Mouse (Mus musculus) layer of hippocampus, postnatal 10 days (tissue): ENCODE data around the gene 4930519P11Rik. TPM values are rescaled to one million over a fixed set of nuclear protein-coding genes. Genes with fewer than 3 reads are reported as not detected.

ENCODE experiments used
- DNase-seq, 2 experiments: peaks; one replicate each; pipeline ENCODE4 v3.0.0; 2021; ENCODE audit warnings: low spot score in 2 of 2
- long read RNA-seq: library from polyadenylated mRNA; stranded (forward); transcript quantifications from one replicate; pipeline ENCODE4 v2.0.0, GENCODE M21; 2023
- total RNA-seq, 2 experiments: library from RNA; stranded (reverse); gene quantifications; 2 replicates each; pipeline ENCODE4 v1.2.3; 2021

4930519P11Rik gene
- under 1 TPM in 1 of 2 experiments, not detected in 1; 0.76 TPM for total RNA-seq
- long read RNA-seq: 0 reads

DNA sequence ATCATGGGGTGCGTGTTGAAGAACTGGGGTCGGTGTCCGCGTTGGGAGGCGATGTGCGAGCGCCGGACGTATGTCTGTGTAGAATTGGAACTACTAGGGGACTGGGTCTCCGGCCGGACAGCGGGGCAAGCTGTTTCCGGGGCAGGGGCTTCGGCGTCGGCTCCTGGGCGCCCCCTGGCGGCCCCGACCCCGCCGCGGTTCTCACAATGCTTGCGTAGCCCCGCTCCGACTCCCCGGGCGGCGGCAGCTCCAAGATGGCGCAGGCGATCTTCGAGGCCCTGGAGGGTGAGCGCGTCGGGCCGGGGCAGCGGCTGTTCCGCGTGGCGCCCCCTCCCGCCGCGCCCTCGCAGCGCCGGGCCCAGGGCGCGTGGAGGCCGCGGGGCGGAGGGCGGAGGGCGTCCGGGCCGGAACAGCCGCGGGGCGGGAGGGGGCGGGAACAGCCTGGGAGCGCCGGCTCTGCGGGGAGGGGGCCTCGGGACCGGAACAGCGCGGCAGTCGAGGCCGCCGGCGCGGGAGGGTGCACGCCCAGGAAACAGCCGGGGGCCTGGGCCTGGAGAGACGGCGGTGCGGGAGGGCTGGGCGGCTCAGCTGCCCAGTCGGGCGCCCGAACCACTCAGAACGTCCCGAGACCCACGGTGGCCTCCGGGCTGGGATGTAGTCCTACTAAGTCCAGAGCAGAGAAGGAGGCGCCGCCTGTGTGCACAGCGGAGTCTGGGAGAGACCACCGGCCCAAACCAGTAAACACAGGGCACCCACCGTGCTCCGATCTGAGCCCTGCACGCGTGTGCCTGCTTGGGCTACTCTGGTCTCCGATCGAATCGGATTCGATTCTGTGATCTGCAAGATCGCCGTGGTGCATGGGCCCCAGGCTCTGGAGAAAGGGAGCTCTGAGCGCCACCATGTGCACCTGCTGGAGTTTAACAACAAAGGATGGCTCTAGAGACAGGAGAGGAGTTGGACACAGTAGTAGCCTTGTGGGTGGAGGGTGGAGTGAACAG is at the start of gene 4930519P11Rik, which contains the start of gene Zfp341:
4930519P11Rik (minus strand) TSS at position 320 of the 998 bp plus-strand sequence.
Zfp341 (plus strand) TSS at position 180 of the 998 bp plus-strand sequence.
- peak; percentile 88 to 92 for DNase-seq

DNA sequence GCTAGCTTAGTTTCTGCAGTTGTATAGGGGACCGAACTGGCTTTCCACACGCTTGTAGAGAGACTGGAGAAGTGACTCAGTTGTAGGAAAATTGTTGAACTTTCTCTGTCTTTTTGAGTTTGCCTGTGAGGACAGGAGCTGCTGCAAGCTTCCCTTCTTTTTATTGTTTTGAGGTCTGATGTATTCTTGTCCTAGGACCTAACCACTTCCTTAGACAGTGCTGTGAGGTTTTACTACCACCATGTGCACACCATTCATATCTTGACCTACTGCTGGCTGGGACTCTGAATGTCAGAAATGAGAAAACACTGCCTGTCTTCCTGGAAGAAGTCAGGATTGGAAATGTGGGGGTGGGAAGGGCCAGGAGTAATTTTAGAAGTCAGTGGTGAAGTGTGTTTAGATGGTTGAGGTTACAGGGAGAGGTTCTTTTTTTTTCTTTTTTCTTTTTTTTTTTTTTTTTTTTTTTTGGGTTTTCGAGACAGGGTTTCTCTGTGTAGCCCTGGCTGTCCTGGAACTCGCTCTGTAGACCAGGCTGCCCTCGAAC is 46.4 kb upstream of the 4930519P11Rik start:
- DNase-seq: no peak

DNA sequence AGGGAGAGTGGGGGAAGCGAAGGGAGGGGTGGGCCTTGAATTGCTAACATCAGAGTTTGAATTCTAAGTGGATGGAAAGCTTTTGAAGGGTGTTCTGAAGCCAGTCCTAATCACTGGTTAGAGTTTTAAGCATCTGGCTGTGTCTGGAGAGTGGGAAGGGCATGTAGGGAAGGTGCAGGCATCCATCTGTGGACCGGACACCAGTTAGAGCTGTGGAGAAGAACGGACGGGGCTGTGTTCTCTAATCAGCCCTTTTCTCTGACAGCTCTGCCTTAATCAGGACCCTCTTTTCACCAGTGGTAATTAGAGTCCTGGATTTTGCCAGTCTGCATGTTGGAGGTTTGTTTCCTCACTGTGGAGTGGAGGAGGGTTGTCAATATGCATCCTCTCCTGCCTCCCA is 45.8 kb upstream of the 4930519P11Rik start:
- DNase-seq: peak in 1 of 2 experiments; percentile 16

DNA sequence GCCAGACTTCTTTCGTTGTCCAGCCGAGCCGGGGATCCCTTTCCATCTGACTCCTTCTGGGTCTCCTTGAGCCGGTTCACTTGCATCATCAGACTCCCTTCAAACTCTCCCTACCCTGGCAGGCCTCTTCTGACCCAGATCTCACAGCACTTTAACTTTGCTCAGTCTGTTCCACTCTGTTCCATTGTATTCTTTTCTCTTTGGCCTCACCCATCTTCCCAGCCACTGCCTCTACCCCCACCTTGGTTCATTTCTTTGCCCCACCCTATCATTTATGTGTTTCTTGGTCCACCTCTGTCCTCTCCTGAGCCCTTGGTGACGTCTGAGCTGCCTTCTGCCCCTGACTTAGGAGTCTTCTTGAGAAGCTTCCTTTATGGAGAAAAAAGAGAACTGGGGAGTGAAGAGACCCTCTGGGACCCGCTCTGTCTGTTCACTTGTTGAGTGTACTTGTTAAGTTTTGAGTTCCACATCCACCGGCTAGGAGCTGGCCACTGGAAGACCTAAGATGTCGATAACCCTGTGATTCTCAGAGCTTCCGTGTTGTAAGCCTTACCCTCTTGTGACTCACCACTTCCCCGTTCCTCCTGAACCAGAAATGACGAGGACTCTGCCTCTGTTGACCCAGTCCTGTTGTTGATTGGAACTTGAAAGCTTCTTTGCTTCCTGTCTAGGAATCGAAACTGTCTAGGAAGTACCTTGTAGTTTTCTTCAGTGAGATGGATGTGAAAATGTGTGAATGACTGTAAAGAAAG is 44.4 kb upstream of the 4930519P11Rik start:
- peak in 1 of 2 experiments; percentile 15 for DNase-seq

DNA sequence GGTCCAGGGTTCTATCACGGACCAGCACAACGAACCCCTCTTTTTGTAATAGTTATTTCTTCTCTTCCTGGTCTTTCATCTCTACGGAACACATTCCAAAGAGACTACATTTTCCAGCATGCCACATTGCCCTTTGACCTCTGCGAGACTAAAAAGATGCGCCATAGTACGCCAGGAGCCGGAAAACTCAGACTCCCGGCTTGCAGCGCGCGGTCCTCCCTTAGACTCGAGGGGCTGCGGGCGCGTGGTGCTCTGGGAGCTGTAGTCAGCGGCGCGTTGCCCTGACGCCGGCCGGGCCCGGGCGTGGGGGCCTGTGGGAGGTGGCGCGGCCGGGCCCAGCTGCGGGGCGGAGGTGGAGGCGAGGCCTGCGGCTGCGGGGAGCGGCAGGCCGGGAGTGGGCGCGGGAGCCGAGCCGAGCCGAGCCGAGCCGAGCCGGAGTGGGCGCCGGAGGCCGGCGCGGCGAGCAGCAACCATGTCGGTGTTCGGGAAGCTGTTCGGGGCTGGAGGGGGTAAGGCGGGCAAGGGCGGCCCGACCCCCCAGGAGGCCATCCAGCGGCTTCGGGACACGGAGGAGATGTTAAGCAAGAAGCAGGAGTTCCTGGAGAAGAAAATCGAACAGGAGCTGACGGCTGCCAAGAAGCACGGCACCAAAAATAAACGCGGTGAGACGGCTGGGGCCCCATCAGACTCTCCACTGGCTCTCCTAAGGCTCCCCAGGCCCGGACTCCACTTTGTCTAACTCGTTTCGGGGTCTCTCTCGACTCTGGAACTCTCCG is 43.7 kb upstream of the 4930519P11Rik start:
- peak; percentile 95 to 98 for DNase-seq

DNA sequence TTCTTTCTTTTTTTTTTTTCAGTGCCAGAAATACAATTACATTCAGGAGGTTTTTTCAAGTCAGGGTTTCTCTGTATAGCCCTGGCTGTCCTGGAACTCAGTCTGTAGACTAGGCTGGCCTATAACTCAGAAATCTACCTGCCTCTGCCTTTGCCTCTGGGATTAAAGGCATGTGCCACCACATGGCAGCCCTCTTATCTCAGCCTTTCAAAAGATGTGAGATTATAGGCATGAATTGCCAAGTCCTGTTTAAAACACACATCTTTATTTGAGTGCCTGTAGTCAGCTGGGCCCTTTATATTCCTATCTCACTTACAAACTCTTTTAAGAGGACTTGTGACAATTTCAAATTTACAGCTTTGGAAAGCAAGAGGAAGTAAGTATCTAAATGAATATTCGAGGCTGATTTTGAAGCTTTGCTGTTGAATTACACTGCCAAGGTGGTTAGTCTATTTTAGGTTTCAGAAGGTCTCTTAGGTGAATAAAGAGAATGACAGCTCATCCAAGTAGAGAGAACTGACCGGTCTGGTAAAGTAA is 42.7 kb upstream of the 4930519P11Rik start:
- DNase-seq: no peak

DNA sequence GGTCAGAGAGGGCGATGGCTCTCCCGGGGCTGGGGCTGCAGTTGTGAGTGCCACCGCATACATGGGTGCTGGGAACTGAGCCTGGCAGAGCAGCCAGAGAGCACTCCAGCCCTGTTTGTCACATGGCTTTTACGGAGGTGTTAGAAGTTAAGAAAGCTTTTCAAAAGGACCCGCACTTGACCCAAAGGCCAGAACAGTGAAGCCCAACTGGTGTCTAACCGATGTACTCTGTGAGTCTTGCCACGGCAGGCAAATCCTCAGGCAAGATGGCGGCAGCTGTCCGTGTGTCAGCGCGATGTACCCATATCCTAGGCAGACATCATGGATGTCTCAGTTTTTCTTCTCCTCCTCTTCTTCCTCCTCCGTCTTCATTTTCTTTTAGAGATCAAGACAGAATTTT is 41.7 kb upstream of the 4930519P11Rik start:
- no peak for DNase-seq

DNA sequence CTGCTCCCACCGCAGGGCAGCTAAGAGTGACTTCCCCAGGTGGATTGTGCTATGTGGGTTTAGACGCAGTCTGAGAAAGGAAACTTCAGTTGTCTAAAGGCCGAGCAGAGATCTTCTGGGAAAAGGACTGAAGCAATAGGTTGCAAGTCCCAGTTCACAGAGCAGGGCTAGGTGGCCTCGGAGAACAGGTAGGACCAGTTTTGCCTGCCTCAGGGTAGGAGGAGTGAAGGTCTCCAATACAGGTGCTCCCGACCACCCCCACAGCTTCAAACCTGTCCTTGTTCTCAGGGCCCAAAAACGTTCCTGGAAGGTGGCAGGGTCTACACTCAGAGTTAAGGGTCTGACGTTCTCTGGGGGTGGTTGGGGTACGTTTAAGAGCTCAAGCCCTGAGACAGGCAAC is 38.1 kb upstream of the 4930519P11Rik start, which contains the start of gene Chmp4b:
Chmp4b (plus strand) TSS at position 343 of the 400 bp plus-strand sequence.
- no peak for DNase-seq

DNA sequence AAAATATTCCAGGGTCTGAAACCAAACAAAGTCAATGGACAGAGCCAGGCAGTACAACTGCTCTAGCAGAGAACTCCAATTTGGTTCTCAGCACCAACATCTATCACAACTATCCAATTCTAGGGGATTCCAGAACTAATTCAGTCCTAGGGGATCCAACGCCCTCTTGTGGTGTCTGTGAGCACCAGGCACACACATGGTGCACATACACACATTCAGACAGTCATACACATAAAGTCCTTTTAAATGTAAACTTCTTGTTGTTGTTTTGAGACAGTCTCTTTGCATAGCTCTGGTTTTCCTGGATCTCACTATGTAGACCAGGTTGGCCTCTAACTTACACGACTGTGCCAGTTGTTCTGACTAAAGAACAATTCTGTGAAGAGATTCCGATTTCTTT is 37.2 kb upstream of the 4930519P11Rik start:
- DNase-seq: no peak

DNA sequence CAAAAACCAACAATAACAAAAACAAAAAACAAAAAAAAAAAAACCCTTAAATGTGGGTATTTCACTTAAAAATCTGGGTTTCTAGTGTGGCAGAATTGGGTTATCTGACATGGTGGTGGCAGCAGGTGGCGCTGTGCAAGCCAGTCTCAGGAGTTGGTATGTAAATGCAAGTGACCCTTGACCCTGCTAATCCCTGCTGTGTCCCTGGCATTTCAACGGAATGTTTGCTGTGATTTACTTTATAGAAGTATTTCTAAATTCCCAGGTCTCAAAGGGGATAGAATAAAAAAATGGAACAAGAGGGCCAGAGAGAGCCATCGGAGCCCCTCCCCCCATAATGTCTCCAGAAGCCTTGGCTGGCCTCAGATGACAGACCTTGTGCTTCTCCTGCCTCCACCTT is 34.8 kb upstream of the 4930519P11Rik start:
- no peak for DNase-seq

DNA sequence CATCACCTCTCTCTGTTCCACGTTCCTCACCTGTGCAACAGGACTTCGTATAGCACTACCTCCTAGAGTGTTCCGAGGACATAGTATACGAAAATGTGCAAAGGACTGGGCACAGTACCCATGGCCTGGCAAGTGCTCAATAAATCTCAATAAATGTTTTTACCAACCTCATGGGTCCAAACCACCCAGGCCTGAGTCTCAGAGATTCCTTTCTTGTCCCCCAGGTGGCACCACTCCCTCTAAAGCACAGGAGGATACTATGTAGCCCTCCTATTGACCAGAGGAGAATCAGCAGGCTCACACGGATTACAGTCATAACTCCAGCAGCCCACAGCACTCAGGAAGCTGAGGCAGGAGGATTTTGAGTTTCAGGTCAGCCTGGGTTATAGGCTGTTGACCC is 33.4 kb upstream of the 4930519P11Rik start:
- peak; percentile 49 to 54 for DNase-seq

DNA sequence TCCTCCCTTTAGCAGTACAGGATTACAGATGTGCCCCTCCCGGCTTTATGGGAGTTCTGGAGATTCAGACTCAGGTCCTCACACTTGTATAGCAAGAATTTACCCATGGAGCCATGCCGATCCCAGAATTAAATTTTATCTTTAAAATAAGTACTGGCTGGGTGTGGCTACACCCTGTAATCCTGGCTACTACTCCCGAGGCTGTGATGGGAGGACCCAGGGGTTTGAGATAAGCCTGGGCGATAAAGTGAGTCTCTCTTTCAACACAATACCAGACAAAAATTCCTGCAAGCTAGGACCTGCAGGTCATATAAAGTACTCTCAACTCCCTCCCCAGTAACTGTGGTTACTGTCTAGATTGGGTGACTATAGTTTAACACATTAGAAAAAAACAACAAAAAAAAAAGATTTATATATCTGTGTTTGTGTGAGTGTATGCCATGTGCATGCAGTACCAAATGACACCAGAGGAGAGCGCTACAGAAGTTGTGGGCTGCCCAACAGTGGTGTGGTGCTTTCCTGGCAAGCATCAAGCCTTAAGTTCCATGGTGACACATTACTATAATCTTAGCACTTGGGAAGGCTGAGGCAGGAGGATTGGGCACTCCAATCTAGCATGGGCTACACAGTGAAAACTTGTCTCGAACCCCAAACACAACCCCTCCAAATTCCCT is 29.6 kb upstream of the 4930519P11Rik start:
- DNase-seq: no peak

DNA sequence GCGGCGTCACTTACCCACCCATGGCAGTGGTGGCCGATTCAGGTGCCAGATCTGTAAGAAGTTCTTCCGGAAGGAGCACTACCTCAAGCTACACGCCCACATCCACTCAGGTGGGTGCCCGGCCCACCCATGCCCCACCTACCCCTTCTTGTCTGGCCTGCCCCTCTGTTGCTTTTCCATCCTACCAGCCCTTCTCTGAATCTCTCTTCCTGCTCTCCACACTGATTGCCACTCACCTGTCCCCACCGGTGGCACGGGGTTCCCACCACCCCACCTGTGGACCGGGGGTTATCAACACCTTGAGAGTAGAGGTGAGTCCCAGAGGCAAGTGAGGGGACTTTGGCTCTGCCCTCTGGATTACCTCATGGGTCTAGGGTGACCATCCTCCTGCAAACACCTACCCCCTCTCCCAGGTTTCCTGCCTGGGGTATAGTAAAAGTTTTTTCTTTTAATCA is 28.8 kb upstream of the 4930519P11Rik start:
- DNase-seq: no peak

DNA sequence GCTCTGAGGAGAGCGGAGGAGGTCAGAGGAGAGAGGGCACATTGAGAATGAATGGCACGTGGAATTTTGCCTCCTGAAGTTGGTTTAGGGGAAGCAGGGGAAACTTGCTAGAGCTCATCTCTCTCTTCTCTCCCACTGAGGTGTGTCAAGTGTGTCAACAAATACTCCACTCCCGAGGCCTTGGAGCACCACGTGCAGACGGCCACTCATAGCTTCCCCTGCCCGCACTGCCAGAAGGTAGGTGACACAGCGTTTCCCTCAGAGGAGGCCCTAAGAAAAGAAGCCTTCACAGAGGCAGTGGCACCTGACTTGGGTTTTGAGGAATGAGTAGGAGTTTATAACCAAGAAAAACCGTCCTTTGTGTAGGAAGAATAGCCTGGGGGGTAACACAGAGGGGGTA is 27.9 kb upstream of the 4930519P11Rik start:
- DNase-seq: no peak

DNA sequence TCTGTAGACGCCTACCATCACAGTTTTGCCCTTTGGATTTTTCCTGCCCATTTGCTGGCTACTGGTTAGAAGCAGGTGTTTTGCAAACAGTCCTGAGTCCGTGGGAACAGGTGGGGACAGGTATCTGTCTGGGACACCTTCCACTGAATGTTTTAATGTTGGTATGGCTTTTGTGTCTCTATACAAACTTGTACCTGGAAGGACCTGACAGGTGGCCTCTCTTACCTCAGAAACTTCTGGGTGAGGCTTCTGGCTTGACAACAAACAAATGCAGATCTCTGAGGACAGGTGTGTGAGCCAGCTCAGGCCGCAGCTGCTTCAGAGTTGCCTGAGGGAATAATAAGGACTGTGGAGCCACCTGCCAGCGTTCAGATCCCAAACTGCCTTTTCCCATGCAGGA is 25.9 kb upstream of the 4930519P11Rik start:
- no peak for DNase-seq

DNA sequence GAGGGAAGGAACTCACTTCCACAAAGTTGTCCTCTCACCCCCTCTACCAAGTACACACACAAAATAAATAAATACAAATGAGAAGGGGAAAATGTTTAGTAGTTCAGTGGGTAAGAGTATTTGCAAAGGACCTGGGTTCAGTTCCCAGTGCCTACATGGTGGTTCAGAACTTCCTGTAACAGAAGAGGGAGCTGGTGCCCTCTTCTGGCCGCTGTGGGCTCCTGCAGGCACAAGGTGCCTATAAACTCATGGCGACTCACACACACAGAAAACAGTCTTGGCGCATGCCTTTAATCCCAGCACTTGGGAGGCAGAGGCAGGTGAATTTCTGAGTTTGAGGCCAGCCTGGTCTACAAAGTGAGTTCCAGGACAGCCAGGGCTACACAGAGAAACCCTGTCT is 25.3 kb upstream of the 4930519P11Rik start:
- DNase-seq: no peak

DNA sequence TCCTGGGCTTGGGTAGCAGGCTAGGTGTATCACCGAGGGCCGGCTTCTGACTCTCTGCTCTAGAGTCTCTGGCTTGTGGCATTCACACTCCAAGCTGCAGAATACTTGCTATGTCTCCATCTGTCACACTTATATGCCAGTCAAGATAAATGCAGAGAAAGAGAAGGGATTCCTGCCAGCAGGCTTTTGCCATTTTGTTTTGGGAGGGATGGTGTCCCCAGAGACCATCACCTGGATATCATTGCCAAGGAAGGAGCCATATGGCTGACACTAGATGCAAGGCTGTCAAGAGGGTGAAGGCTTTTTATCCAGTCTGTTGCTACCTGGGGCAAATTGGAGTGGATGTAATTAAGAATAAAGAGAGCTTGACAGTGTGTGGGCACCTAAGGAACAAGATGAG is 22.6 kb upstream of the 4930519P11Rik start:
- no peak for DNase-seq

DNA sequence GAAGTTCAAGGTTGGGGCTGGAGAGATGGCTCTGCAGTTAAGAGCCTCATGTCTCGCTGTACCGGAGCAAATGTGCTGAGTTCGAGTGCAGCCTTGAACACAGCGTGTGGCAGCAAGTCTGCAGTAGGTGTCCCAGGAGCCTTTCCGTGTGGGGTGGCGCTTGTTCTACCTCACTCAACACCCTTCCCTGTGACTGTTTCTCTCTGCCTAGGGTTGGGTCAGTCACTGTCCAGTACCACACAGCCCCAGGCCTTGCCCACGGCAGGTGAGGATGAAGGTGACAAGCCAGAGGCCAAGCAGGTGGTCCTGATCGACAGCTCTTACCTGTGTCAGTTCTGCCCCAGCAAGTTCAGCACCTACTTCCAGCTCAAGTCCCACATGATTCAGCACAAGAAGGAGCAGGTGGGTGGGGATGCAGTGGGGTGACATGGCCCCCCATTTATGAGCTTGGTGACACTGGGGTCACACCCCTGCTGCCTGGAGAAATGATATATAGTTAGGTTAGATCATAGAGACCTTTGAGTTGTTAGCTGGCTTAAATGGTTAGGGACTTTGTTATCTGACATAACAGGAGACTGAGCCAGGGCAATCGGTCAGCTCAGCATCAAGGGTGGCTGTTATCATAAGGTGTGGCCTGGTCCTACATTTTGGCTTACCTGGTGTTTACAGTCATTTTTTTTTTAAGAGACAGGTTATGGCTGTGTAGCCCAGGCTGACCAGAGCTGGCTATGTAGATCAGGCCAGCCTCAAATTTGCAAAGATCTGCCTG is 20.8 kb upstream of the 4930519P11Rik start:
- no peak for DNase-seq
